Mouse (Mus musculus) thymus, postnatal 14 days (tissue): Measurements from ENCODE around the gene Kdelr3.

Source experiments
- DNase-seq: peaks from one replicate; pipeline ENCODE4 v3.0.0; 2021

The Kdelr3 gene

DNA sequence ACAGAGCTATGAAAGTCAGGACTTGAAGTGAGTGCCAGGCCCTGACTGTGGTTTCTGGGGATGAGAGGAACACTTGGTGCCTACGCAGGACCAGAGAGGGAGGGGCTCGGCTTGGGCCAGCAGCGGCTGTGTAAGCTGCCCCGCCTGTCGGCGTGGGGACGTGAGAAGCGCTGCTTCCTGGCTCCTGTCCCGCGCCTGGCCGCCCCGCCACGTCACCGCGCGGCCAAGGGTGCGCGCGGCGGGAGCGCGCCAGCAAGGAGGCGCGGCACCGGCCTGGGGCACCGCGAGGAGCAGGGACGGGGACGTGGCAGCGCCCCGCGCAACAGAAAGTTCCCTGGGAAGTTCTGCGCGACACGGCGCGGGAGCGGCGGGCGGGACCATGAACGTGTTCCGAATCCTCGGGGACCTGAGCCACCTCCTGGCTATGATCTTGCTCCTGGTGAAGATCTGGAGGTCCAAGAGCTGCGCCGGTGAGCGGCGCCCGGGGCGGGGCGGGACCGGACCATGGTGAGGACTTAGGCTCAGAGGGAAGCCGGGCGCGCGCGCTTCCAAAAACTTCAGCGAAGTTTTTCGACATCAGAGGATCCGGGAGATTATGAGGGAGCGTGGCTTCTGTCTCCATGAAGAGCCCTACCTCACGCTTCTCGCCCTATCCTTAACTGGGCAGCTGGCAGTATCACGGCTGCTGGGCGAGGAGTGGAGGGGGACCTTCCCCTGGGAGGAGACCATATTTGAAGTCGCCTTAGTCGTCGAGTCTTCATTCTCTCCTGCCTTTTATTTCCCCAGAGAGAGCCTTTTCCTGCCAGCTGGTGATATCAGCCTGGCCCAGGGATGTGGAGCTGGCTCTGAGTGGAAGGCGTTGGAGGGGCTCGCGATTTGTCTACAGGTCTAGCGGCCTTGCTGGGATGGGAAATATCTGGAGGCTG, at the start of gene Kdelr3:
Gene Kdelr3, plus strand, starts transcription at position 241 of the 926 bp plus-strand sequence.
- peak; percentile 35 for DNase-seq

DNA sequence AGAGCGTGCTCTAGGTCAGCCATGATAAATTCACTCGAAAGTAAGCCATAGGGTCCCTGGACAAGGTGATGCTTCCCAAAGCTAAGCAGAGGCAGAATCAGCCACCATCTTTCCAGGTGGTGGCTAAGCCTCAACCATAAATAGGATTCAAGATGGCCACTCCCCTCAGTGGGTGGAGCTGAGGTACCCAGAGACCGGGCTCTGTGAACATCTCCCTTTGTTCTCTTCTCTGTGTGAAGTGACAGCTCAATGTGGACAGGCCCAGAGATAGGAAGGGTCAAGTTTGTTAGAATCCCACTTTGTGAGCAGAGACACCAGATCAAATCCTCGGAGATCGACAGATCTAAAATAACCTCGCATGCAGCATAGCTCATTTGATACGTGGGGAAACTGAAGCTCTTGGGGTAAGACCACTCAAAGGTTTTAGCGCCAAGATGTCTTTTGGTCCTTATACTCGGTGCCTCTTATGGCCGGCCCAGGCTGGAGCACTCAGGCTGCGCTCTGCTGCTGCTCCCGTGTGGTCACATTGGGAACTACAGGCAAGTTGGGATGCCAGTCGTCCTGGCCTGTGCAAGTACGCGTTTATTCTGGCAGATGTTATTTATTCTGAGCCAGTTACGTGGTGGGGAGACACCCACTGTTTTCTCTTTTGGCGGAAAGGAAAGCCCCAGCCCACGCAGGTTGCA, 49.5 kb upstream of the Kdelr3 start:
- DNase-seq: peak; percentile 87

DNA sequence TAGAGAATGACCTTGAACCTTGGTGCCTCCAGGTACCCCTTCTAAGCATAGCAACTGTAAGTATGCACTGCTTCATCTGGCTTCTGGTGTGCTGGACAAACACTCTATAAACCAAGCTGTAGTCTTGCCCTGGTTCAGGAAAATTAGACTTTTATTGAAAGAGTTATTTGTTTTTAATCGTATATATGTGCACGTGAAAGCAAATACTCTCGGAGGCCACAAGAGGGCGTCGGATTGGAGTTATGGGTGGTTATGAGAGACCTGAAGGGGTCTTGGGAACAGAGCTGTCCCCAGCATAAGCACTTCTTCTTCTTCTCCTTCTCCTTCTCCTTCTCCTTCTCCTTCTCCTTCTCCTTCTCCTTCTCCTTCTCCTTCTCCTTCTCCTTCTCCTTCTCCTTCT, 46.6 kb upstream of the Kdelr3 start:
- no peak for DNase-seq

DNA sequence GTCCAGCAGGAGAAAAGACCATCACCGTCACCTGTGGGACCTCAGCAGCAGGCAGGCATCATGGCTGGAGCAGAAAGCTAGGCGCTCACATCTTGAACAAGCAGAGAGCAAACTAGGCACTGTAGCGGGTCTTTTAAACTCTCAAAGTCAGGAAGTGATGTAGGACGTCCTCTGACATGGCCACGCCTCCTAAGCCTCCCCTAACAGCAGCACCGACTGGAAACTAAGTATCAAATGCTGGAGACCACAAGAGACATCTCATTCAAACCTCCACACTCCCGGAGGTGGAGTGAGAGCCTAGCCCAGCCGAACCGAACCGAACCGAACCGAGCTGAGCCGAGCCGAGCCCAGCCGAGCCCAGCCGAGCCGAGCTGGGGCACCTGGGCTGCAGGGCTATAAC, 45.6 kb upstream of the Kdelr3 start:
- DNase-seq: no peak

DNA sequence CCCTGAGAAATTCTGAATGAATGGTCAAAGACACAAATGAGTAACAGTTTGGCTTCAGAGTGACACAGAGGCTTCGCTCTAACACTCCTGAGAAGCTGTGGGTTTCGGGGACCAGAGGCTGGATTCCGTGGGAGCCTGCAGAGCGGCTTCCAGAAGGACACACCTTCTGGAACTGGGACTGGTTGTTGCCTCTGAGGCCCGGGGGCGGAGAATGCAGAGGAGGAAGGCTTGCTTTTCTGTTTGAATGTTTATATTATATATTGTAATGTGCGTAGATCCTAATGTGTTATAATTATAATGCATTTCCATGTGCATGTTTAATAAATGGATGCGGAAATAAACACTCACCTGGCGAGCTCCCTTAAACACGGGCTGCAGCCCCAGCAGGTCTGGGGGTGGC, 45.1 kb upstream of the Kdelr3 start:
- DNase-seq: no peak

DNA sequence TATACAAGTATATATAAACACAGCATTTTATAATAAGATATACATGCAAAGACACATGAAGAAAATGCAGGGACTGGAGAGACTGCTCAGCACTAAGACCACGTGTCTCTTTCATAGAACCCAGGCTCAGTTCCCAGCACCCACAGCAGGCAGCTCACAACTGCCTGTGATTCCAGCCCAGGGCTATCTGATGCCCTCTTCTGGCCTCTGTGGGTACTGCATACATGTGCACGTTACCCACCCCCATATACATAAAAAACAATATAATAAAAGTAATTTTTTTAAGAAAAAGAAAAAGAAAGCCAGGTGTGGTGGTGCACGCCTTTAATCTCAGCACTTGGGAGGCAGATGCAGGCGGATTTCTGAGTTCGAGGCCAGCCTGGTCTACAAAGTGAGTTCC, 43.2 kb upstream of the Kdelr3 start:
- DNase-seq: no peak

DNA sequence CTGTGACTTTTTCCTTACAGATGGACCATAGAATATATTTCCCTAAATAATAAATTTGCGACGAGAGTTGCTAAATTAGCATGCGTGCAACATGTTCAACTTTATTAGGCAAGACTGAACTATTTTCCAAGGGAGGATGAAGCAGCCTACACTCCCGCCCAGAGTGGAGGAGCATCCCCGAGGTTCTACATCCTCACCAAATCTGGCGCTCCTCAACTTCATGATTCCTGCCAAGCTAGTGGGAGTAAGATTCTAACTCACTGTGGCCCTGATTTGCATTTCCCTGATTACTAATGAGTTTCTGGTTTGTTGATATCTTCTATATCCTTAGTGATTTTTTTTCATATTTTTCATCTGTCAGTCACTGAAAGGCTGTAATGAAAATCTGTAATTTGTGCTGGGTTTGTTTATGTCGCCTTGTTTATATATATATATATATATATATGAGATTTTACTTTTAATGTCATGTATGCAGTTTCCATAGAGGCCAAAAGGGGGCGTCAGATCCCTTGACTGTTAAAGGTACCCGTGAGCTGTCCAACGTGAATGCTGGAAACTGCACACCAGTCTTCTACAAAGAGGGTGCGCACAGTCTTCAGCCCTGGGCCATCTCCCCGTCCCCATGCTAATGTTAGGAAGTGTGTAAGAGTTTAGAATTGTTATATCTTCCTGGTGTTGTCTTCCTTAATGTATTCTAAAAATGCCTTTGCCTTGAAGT, 42.4 kb upstream of the Kdelr3 start:
- DNase-seq: no peak

DNA sequence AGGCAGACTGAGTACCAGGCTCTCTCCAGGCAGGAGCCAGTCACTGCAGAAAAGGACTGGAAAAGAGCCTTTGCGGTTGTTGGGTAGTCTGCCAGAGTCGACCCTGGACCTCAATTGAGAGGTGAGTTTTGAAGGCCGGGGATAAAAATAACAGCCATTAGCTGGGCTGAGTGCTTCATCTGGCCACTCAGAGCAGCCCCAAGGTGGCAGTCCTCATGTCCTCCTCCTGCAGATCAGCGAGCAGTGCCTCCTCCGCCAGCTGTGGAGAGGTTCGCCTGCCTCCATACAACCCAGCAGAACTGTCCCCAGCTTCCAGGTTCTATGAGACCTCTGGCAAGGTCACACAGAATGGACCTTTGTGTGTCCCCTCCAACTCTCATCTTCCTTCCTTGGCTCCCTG, 39.0 kb upstream of the Kdelr3 start:
- no peak for DNase-seq

DNA sequence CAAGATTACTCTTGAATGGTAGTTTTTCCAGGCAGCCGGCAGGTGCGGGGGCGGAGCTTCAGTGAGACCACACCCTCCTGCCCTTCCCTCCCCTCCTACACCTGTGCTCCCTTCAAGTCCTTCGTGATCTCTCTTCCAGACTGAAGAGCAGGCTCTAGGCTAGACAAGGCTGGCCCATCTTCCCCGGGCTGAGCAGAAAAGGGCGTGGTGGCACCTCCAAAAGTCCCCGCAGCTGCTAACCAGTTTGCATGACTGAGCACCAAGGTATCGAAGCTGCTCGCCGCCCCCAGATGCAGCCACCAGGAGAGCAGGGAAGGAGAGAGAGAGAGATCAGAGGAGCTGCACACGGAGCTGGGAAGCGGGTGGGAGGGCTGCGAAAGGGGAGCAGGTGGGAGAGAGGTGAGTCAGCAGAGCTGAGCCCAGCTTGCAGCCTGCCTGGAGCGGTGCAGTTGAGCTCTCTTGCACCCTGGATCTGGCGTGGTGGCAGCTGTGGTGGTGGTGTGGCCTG, 35.0 kb upstream of the Kdelr3 start:
- DNase-seq: no peak

DNA sequence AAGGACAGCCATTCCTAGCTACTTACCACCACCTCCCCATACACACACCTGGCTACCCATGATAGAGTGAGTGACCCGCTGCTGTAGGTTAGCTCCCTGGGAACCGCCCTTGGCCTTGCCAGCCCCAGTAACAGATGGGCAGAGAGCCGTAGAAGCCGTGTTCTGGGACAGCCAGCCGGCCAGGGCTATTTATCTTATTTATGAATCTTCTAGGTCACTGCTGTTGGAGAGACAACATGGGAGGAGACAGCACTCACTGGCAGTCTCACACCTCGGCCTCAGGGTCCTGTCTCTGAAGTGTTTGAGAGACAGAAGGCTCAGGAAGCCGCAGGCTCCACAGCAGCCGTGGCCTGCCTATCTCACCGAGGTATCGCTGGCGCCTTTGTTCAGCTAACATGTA, 26.7 kb upstream of the Kdelr3 start:
- DNase-seq: no peak

DNA sequence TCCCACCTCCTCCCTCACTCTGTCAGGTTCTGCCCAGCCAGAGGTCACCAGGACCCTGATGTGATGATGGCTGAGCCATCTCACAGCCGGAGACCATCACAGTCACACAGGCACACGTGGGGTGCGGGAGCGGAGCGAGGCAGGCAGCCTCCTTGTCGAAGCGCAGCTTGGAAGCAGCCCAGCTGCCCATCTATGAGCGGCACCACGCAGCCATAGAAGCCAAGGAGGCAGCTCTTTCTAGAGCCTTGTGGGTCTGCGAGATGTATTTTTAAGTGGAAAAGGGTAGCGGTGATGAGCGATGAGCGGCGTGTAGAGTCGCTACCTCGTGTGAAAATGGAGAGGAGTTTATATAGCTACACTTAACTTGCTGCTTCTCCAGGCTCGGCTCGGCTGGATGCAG, 22.7 kb upstream of the Kdelr3 start:
- no peak for DNase-seq

DNA sequence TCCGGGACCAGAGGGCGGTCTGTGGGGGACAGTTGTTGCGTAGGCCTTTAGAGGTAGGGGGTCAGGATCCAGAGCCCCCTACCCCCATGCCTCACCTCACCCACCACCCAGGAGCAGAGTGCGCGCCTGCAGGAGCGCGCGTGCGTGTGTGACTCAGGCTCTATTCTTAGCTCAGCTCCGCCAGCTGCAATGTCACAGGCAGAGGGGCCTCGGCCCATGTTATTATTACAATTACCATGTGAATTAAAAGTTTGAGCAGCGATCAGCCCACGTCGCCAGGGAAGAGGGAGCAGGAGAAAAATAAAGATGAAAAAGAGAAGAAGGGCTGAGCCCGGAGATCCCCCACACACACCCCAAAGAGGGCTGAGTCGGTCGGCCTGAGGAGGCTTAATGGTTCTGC, 16.1 kb upstream of the Kdelr3 start:
- no peak for DNase-seq

DNA sequence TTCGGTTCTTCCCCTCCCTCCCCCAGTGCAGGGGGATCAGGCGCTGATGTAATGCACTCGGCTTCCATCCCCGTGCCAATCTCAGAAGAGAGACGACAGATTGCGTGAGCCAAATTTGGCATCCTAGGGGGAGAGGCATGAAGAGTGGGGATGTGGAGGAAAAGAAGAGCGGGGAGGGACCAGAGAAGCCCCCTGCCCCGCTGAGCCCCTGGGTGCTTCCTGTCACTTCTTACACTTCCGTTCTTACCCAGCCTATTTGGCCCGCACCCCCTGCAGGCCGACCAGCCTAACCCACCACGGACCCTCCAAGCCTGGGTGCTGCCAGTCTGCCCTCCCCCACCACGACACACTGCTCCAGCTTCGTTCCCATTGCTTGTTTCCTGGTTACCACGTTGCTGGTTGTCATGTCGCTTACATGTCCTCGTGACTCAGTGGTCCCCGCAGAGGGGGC, 13.3 kb upstream of the Kdelr3 start:
- DNase-seq: no peak

DNA sequence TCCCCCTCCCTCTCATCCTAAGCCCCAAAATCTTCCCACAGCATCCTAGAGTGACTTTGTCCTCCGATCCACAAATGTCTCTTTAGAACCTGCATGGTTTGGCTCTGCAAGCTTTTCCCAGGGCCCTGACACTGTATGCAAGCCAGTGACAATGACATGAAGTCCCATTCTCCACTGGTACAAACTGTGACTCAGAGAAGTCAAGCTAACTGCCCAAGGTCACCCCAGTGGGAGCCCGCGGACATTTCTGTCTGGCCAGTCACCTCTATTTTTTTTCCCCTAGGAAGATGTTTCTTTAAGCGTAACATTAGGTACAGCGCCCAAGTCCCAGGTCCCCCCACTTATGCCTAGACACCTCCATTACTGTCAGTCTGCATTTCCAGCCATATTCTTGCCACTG, 12.8 kb upstream of the Kdelr3 start:
- no peak for DNase-seq

DNA sequence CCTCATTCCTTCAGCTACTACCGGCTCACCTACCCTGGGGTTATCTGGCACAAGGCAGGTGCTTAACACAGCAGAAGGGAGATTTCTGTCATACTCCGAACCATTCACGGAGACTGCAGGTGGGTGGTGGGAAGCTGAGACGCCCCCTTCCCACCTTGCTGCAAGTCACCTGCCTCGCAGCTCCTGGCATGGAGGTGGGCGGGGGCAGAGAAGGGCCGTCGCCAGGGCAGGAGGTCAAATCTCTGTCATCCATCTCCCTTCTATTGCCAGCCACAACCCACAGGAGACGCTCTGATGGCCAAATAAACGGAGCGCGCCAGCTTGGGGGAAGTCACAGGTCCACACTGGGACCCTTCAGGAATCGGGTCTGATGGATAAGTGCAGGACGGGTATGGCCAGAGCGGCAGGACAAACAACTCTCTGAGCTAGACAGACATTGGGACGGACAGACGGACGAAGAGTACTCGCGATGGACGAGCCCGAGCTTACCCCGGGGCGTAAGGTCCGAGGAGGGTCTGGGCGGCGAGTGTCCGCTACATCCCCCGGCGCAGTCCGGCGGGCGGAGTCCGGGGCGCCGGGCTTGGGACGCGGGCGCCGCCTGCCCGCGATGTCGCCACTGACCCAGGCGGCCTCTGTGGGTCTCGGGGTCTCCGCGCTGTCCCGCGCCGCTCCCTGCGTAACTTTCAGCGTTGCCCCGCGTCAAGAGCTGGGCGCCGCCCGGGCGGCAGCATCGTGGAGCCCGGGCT, 11.3 kb upstream of the Kdelr3 start, which contains the start of gene Kcnj4:
Gene Kcnj4, minus strand, starts transcription at position 535 of the 746 bp plus-strand sequence.
- no peak for DNase-seq

DNA sequence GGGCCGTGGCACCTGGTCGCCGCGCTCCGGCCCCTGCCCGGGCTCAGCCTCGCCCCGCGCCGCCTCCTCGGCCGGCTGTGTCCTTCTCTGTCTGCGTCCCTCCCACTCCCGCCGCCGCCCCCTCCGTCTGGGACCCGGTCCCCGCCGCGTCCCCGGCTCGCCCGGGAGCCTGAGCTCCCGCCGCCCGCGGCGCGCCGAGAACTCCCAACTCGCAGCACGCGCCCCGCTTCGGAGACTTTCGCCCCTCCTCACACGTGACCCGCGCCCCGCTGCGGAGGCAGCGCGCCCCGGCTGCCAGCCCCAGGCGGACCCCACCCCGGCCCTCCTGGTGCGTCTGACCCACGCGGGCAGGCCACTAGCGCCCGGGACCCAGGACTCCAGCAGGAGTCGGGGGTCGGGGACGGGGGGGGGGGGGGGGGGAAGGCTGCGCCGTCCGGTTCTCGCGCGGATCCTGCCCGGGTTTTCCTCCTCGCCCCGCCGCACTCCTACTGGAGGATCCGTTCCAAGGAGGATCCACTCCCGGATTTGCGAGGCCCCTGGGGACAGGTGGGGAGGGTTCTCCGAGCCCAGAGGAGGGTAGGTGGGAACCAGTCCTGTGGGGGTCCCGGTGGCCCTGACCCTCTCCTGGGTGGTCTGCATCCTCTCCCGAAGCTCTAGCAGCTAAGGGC, 10.5 kb upstream of the Kdelr3 start:
- peak; percentile 74 for DNase-seq

DNA sequence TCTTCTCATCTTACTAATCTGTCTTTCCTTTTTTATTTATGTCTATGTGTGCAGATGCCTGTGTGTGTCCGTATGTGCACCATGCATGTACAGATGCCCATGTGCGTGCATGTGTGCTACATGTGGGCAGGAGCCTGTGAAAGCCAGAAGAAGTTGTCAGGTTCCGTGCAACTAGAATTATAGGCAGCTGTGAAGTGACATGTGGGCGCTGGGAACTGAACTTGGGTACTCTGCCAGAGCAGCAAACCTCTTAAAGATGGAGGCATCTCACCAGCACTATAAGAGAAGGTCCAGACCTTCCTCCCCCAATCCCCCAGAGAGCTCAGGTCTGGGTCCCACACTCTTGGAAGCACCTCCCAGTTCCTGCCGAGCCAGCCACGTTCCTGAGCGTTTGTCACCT, 9.8 kb upstream of the Kdelr3 start:
- DNase-seq: no peak

DNA sequence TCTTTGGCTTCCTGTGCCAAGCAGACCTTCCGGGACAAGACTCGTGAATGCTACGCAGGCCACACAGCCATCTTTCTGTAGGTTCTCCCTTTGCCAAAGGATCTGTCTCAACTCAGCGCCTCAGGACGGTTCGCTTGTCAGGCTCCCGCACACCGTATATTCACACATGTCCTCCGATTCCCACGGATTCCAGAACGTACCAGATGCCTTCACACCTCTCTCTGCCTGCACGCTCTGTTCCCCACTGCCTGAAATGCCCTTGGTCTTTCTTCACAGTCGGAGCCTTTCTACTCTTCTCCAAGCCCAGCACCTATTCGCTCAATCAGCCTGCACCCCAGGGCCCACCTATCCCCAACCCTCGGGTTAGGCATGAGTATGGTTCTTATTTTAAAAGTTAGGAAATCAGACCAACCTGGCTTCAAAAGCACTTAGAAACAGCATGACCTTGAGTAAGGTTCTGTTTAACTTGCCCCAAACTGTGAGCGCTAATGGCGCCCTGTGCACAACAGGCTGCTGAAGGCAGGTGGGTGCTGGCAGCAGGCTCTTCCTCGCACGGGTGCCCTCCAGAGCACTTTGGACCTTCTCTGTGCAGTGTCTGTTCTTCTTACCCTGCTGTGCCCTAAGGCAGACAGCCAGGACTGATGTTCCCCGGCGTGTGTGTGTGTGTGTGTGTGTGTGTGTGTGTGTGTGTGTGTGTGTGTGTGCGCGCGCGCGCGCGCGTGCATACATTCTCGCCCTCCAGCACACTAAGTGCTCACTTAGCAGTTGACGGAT, 9.0 kb upstream of the Kdelr3 start:
- no peak for DNase-seq

DNA sequence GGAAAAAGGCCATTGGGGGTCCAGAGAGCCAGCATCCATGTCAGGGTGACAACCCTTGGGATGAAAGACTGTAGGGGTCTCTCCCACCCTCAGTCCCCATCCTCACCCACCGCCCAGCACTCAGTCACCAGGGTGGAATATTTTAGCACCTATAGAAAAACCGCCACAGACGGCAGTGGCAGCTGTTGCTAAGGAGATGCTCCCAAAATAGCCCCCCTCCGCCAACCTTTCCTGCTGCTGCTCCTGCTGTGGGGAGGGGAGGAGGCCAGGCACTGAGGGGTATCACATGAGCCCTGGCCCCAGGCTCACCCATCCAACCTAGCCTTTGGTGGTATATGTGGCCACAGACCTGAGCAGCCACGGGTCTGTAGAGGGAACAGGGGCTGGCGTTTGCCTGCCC, 6.2 kb upstream of the Kdelr3 start:
- no peak for DNase-seq

DNA sequence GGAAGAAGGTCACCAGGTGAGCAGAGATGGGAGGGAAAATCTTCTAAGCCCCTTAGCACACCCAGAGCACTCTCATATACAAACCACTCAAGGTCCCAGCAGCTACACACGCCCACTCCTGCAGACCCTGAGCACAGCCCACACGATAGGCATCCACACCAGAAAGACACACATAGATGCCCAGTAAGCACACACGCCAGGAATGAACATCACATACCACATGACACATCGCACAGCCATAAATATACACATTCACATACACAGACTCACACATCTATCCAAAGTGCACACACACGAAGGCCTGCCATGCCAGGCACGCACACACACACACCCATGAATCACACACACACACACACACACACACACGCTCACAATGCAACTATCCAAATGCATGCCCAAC, 5.8 kb upstream of the Kdelr3 start:
- no peak for DNase-seq
